Mouse (Mus musculus) stomach, postnatal 0 days (tissue): Measurements from ENCODE around the gene Tmem169.

Experiments used
- CTCF ChIP-seq: IDR thresholded peaks from 2 replicates; pipeline ENCODE4 v1.5.1; 2016; ENCODE audit warnings: antibody characterized with exemption, low read depth, mild to moderate bottlenecking, moderate library complexity
- EP300 ChIP-seq: optimal IDR thresholded peaks from 2 replicates; pipeline ENCODE3; 2016; ENCODE audit warnings: antibody characterized with exemption

DNA sequence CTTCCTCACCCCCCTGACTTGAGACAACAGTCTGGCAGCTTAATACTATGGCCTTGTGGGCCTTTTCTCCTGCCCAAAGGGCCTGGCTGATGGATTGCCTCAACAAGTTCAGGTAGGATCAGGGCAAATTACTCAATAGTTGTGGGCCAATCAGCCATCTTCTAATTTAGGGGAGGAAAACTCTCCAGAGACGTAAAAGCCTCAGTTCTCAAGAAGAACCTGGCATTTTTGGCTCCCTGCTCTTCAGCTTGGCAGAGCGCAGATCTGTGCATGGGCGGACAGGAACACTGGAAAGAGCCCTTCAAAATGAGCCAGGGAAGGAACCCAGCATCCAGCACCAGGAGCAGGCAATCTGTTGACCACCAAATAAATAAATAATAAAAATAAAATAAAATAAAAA lies 6.1 kb upstream of the Tmem169 start:
- TF ChIP-seq CTCF (no peak), EP300 (no peak)
